Mouse (Mus musculus): ENCODE measurements around the gene Dock10.

Gene Dock10

DNA sequence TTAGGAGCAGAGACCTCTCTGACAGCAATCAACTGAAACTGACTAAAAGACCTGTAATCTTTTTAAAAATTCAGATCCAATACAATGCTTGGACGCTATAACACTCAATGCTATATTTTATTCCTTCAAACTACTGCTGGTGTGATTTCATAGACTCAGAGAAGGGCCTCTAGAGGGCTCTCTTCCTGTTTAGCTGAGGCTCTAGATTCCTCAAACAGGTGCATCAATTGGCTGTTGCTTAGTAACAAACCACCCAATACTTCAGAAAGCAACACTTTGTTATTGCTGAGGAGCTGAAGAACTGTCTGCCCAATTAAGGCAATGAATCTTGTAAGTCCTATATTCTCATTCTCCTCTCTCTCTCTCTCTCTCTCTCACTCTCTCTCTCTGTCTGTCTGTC, 30.1 kb downstream of the Dock10 start:
- DNase-seq (ENCODE audit: low spot score in 2 of 2): peak; percentile 33 to 63

DNA sequence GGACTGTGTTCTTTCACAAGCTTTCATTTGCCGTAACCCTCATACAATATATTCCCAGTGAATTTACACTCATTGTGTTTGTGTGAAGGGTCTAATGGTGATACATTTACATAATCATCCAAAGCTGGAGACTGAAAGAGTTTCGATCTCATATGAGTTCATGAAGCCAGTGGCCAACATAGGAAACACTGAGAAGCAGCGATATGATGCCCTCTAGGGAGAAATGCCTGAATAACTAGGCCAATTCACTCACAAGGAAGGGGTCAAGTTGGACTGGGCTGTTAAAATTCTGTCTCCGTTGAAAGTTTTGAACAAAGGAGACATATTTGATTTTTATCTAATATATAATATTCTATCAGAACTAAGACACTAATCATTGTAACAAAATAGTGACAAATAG, 30.9 kb downstream of the Dock10 start:
- DNase-seq (ENCODE audit: low spot score in 2 of 2): no peak

DNA sequence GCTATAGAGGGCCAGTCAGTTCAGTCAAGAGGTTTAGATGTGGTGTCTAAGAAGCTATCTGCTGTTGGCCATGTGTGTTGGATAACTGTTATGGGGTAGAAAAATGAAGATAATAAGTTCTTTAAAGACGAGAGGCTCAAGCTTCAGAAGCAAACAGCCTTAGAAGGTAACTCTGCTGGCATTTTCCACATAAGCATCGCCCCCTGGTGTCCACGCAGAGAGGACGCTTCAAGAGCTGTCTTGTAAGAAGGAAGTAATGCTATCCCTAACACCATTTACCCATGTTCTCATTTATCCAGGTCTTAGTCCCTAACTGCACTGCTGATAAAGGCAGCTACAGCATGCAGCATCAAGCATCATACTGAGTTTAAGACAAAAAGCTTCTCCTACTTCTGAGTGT, 35.7 kb downstream of the Dock10 start:
- peak; percentile 27 to 72 for DNase-seq (ENCODE audit: low spot score in 2 of 2)

DNA sequence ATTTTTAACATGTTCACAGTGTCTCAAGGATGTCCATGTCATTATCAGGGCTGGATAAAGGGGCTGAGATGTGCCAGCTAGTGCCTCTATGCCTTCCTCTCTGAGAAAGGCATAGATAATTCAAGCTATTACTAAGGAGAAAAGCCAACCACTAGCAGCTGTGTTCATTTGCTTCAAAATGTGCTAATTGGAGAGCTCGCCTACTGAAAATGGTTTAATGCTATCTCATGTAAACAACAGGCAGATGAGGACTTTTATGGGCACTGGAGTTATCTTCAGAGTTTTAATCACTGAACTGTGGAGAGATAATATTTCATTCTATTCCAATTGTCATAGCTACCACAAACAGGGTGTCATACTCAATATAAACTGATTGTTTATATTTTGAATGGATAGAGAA, 36.3 kb downstream of the Dock10 start:
- no peak for DNase-seq (ENCODE audit: low spot score in 2 of 2)

DNA sequence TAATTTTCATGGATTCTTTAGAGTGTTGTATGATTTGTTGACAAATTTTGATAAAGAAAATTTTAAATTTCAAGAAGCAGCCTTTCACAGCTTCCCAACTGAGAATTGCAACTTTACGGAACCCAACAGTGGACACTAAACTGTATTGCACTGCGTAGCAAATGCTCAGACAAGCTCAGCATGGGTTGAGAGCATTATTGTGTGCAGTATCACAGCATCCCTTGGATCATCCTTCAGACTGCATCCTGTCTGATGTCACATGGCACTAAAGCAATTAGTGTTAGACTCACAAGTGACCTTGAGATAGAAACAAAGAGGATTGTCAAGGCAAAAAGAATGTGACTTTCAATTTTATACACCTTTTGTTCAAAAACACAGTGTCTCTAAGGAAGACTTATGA, 37.1 kb downstream of the Dock10 start:
- no peak for DNase-seq (ENCODE audit: low spot score in 2 of 2)

DNA sequence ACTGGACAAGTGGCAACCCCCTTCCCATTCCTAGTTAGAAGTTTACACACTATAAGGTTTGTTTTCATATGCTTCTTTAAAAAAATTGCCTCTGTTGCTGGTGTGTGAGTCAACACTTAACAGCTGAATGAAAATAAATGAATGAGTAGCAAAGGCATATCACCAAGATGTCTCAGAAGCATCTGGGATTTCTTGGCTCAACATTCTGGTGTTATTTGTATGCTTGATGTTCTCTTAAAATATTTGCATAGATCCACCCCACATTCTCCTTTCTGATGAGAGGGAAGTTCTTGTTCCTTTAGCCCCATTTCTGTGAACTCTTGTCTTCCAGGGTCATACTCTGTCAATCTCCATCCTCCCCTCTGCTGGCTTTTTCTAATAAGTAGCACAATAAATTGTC, 38.2 kb downstream of the Dock10 start:
- no peak for DNase-seq (ENCODE audit: low spot score in 2 of 2)

DNA sequence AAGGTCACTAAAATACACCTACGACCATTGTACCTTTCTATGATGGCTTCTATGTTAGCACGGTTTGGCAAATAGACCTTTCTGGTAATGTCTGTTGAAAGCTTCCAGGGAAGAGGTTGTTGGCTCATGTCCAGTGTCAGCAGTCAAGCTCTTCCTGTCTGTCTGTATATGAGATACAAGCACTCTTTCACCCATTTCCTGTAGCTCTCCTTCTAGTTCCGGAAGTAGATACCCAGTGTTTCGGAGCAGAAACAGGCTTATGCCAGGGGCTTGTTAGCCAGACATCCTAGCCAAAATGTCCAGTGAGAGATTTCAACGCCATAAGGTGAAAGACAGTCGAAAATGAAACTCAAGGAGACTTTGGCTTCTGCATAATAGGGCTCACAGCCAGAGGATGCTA, 38.9 kb downstream of the Dock10 start:
- DNase-seq (ENCODE audit: low spot score in 2 of 2): no peak

DNA sequence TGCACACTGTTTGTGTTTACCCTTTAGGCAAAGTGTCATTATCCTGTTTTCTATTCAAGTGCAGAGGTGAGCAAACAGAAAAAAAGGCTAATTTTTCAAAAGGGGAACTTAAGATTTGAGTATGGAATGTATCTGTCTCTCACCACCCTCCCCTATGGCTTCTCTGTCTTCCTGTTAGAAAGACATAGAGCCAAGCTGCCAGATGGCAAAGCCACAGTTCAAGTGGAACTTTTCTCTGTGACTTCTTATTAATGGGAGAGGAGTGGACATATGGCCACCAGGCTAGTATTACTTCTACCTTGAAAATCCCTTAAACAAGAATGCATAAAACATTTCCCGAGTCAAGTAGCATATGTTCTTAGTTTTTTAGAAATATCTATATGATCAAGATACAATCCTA, 39.7 kb downstream of the Dock10 start:
- DNase-seq (ENCODE audit: low spot score in 2 of 2): no peak

DNA sequence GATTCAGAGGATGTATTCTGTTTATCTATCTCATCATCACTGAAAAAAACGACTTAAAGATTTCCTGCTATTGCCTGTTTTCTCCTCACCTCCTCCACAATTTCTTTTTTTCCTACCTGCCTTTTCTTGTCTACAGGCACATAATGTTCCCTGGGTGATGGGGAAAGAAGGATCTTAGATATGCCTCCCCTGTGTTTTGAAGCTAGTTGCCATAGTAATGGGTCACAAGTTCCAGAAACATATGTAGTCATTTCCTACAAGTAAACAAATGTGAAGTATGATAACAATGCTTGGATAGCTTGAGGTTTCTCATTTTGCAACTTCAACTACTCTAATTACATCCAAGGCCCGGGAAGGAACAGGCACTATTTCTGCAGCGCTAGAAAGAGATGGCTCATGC, 42.4 kb downstream of the Dock10 start:
- no peak for DNase-seq (ENCODE audit: low spot score in 2 of 2)

DNA sequence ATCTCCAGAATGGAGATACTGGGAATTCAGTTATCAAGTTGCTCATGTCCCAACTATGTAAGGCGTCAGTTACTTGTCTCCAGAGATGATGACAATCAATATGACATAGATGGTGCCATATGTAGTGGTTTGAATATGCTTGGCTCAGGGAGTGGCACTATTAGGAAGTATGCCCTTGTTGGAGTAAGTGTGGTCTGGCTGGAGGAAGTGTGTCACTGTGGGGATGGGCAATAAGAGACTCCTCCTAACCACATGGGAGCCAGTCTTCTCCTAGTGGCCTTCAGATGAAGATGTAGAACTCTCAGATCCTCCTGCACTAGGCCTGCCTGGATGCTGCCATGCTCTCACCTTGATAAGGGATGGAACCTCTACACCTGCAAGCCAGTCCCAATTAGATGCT, 44.4 kb downstream of the Dock10 start:
- DNase-seq (ENCODE audit: low spot score in 2 of 2): no peak

DNA sequence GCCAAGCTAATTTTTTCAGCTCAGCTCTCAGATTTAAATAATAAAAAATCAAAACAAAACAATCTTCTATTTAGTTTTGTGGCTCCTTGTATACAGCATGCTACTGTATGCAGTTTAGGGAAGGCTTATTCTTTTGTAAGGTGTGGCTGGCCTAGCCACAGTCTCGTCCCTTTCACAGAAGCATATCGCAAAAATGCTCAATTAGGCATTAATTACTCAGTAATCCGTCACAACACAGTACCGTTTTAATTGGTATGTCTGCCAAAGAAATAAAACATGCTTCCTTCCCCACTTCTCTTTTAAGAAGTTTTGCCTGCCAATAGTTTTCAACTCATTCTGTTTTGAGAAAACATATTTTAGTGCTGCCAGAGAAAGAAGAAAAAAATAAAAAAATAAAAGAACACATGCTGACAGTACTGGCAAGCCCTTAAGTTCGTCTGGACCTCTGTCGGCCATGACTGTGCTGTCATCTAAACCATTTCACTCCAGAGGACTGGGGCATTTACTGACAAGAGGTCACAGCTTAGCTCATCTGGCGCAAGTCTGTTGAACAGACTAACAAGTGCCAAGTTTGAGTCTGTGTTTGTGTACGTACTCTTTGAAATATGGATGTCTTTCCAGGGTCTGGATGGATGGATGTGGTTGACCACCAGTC, 47.6 kb downstream of the Dock10 start:
- DNase-seq (ENCODE audit: low spot score in 2 of 2): no peak

DNA sequence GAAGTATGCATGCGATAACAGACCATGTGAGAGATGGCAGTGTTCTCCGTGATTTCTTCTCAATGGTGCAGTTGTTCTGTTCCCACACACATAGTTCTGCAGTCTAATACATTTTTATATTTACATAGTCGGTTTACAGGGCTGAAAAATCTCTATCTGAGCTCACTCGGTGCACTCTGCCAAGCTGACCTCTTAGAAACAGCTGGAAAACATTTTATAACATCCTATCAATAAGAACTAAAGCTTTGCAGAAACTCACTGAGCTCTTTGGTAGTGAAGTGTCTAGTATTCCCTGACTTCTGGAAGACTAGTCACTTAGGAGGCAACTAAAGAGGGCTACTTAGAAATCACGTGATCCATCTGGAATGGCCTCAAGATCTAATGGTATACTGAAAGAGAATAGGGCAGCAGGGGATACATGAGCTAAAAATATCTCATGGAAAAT, 48.2 kb downstream of the Dock10 start:
- no peak for DNase-seq (ENCODE audit: low spot score in 2 of 2)

DNA sequence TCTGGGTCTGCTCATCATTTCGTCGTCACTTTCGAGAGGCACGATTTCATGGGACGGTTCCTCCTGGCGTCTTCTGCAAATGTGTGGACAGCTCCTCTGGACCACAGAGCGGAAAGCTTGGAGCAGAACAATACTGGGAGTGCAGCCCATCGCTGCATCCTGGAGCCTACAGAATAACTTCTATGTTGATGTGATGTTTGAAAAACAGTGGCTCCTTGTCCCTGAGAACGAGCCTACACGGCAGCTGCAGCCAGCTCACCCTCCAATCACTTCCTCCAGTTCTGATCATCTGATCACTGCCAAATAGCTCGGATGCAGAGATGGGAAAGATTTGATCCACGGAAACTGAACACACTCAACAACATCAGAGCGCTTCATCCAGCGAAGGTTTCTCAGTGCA, 49.0 kb downstream of the Dock10 start:
- DNase-seq (ENCODE audit: low spot score in 2 of 2): no peak

DNA sequence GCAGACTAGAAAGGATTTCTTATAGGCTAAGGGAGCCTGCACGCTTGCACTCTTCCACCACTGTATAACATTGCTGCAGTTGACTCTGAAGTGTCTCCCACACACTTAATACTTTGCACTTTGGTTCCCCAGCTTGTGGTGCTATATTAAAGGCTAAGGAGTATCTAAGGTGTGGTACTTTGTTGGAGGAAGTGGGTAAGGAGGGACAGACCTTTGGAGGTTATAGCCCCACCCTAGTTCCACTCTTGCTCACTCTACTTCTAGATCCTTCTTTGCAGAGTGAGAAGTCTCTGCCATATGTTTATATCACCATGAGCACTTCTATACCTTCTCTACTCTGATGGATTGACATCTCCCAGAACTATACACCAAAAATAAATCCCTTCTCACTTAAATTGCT, 55.0 kb downstream of the Dock10 start:
- DNase-seq (ENCODE audit: low spot score in 2 of 2): no peak

DNA sequence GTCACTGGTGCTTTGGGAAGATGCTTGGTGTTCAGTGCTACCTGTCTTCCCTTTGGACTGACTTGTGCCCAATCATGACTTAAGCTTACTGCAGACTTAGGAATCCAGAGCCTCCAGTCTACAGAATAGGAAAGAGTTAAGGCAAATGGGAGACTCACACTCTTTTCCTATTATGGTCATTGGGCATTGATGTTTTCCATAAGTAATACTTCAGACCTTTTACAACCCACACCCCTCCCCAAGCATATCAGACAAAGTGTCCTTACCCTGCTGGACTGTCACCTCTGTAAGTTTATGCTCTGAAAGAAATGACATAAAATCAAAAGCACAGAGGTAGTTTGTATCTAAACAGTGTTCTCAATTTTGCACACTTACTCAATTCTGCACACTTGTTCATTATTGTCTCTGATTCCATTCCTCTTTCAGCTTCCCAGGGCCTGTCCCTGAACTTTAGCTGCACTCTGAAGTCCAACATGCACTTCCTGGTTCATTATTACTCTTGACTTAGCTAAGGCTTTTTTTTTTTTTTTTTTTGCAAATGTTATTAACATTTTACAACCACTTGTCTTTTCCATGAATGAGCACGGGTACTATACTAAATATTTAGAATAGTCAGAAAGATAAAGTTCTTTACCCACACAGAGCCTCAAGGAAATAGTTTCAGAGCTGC, 82.2 kb downstream of the Dock10 start:
- no peak for DNase-seq (ENCODE audit: low spot score in 2 of 2)

DNA sequence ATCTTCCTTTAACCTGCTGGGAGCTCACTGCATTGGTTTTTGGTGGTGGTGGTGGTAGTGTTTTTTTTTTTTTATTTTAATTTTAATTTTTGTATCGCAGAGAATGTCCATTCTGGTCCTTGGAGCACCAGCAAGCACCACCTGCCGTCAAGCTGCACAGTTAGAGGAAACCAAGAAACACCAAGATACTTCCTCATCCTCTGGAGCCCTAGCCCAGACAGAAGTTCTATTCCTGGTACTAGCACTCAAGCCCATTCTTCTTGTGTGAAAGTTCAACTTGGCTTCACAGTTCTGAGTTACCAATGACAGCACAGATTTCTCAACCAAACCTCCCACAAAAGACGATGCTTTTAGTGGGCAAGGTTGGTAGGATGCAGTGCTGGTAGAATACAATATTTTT, 86.6 kb downstream of the Dock10 start:
- DNase-seq (ENCODE audit: low spot score in 2 of 2): no peak

DNA sequence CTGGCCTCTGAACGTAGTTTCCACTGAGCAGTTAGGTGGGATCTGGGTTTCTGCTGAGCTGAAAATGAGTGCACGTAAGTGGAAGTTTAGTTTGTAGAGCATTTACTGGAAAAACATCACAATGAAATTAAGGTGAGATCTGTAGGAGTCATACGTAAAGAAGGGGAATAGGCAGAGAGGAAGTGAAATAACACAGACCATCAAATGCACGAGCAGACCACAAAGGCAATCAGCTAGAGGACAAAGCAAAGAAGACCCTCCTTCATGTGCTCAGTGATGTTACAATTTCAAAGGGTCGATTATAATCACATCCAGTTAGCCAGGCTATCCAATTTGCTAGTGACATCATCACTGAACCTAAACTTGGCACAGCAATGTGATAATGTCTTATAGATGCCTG, 87.3 kb downstream of the Dock10 start:
- no peak for DNase-seq (ENCODE audit: low spot score in 2 of 2)

DNA sequence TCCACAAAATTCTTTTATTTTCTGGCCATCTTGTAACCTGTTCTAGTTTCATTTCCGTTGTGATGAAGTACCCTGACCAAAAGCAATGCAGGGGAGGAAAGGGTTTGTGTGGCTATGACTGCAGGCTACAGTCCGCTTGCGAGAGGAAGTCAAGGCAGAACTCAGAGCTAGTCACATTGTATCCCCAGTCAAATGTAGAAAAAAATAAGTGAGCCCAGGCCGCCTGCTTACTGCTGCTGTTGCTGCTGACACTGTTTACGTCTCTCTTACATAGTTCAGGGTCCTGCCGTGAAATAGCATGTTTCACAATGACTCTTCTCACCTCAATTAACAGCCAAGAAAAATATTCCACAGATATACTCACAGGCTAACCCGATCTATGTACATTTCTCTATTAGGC, 87.9 kb downstream of the Dock10 start:
- no peak for DNase-seq (ENCODE audit: low spot score in 2 of 2)

DNA sequence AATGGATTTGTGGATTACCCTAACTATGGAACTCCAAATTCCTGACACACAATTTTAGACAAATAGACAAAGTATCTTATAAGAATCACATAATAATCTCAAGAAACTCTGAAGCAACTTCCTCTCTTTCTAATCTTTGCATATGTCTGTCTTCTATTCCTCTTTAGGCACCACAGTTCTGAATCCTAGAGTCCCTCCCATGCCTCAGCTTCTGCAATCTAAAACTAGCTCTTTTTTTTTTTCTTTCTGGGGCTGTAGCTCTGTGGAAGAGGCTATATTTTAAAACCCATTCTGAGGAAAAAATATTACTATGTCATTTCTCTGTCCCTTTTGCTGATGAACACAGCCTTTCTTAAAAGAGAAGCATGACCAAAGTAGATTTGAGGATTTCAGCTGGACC, 92.6 kb downstream of the Dock10 start:
- DNase-seq (ENCODE audit: low spot score in 2 of 2): no peak

DNA sequence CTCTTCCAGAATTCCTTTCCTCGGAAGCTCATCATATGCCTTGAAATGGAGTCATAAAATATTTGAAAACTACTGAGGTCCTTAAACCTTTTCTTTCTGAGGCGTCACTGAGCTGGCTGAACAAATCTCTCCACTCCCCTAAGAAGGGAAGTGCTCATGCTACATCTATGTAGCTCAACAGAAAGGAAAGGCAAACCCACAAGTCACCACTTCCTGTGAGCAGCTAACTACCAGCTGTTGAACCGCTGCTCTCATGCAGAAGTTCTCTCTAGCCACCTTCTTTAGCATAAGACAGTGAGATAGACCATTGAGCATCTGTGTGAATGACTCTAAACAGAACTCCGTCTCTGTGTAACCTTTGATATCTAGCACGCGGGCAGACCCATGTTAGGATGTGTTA, 93.2 kb downstream of the Dock10 start:
- DNase-seq (ENCODE audit: low spot score in 2 of 2): peak; percentile 69 to 72

DNA sequence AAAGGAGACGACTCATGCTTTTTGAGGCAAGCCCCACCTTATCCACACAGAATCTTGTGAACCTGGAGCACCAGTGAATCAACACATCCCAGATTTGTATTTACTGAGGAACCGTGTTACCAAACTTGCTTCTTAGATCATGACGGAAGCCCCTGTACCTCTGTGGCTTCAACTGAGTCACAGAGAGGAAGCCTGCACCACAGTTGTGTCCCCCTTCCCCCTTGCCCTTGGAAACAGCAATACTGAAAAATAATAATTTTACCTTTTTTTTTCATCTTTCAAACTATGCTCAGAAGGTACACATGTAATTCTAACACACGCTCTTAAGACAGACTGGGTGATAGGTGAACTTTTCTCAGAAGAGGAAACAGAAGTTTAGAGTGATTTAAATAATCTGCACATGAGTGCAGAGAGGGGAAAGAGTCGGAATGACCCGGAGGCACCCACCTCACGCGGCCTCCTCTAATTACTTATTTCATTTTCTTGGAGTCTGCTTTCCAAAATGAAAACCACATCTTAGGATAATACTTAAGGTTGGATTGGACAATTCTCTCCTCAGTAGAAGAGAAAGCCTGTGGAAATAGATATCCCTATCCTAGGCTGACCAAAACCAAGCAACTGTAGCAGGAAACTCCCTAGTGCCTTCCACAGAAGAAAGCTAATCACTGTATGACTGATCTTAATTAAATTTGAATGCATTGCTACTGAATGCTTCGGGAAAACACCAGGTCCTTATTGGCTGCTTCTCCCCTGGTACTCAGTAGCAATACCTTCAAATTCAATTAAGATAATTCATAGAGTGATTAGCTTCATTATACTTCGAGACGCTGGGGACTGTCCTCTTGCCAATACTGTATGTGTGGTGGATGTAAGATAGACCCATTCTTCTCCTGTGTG, 96.6 kb downstream of the Dock10 start:
- no peak for DNase-seq (ENCODE audit: low spot score in 2 of 2)

DNA sequence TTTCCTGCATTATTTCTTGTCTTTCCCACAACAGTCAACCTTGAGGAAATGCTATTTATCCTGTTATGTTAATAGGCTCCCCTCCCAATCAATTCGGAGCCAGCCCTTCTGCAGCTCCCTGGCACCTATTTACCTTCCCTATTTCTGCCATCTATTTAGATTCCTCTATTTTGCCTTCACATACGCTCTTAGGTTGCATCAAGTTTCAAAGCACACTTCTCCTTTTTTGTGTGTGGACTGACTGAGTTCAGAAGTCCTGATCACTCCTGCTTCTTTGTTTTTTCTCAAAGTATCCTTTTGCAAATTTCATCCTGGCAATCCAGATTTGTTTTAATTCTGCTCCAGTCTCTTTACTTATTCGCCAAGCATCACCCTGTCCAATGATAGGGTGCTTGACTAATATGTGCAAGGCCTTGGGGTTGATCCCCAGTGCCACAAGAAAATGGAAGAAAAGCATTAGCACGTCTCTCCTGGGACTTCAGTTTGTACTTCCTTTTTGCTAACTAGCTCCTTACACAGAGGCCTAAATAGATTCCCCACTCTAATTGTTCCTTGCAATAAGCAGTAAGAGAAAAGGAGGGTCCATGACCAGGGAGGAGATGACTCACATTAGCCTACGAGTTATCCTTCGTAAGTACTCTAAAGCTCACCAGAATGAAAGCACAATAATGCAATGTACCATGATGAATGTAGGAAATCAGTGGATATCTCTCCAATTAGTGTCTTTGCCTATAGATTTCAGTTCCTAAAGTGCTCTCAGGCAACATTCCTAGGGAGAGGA, 98.7 kb downstream of the Dock10 start:
- DNase-seq (ENCODE audit: low spot score in 2 of 2): no peak

All from thymus, postnatal 10 days (tissue).